Mouse (Mus musculus): ENCODE data around the gene Cep295. TPM values are rescaled to one million over a fixed set of nuclear protein-coding genes. Genes with fewer than 3 reads are reported as not detected.

The Cep295 gene
- total RNA-seq, 2 experiments from 2014 or later = 6.1 to 9.2 TPM

Small RNA genes lying within 50 kb of the gene (microRNA-seq; reads per million reads assigned to microRNA genes)
- gene Gm49349 (ENCODE audit: borderline number of aligned reads in 2 of 2) = 0 reads per million in 2 experiments
- gene mmu-mir-7650 (ENCODE audit: borderline number of aligned reads in 2 of 2) = 0 to 0.95 reads per million in 2 experiments

Other genes with a start within 250 kb of the Cep295 start
- gene Hephl1, start 245.7 kb downstream of the Cep295 start, total RNA-seq (2021) = 1 to 10 TPM; 2.6 to 6.4 TPM
- under 1 TPM; 0.63 to 0.74 TPM for gene Vstm5, start 118.7 kb downstream of the Cep295 start, total RNA-seq (2021)
- 10 to 100 TPM; 29.6 to 33.0 TPM for gene Med17, start 77.9 kb downstream of the Cep295 start, total RNA-seq (2021)
- gene Taf1d, start 51.6 kb downstream of the Cep295 start, total RNA-seq (2021) = 100 to 1,000 TPM in 1 of 2 experiments, 10 to 100 TPM in 1; 78.8 to 108 TPM
- 100 to 1,000 TPM; 123 to 169 TPM for gene 4931406C07Rik, start 51.3 kb downstream of the Cep295 start, total RNA-seq (2021)
- gene Smco4, start 135.6 kb upstream of the Cep295 start, total RNA-seq (2021) = 10 to 100 TPM; 16.6 to 28.7 TPM

All from adrenal gland, adult 18-20 months (tissue).